Mouse (Mus musculus) liver, embryonic 16.5 days (tissue): Measurements from ENCODE around the gene Arxes1. TPM values are rescaled to one million over a fixed set of nuclear protein-coding genes. Genes with fewer than 3 reads are reported as not detected.
A peak's percentile ranks its signal among the peaks of the same experiment; 100 is the strongest.
"Not testable (repeated sequence)": the region's sequence is repeated elsewhere in the genome, so short reads cannot be mapped to it uniquely, and the experiment has no call there.

ENCODE experiments used
- ATAC-seq: fragments of 200-750 bp; cut with Nextera tagmentation; 2 replicates; pipeline ENCODE4 v1.8.0; 2017; ENCODE audit warnings: low read depth, mild to moderate bottlenecking, moderate number of reproducible peaks, moderate library complexity
- H3K27ac ChIP-seq: fragments of 300-500 bp; sonication (generic); 2 replicates; pipeline ENCODE4 v1.5.1; 2014; ENCODE audit warnings: mild to moderate bottlenecking, low read length
- H3K27me3 ChIP-seq: fragments of 300-500 bp; sonication (generic); 2 replicates; pipeline ENCODE4 v1.6.1; 2014; ENCODE audit warnings: low read depth, low read length, mixed read lengths; ENCODE audit not compliant: control insufficient read depth, insufficient read depth
- H3K36me3 ChIP-seq: fragments of 300-500 bp; sonication (generic); 2 replicates; pipeline ENCODE4 v1.6.1; 2014; ENCODE audit warnings: mild to moderate bottlenecking; ENCODE audit not compliant: control insufficient read depth, insufficient read depth
- H3K4me1 ChIP-seq: fragments of 300-500 bp; sonication (generic); 2 replicates; pipeline ENCODE4 v1.6.1; 2014; ENCODE audit warnings: low read depth, low read length, mixed read lengths; ENCODE audit not compliant: control insufficient read depth
- H3K4me2 ChIP-seq: fragments of 300-500 bp; sonication (generic); 2 replicates; pipeline ENCODE4 v1.6.1; 2014; ENCODE audit warnings: low read depth, low read length, mixed read lengths
- H3K4me3 ChIP-seq: fragments of 300-500 bp; sonication (generic); 2 replicates; pipeline ENCODE4 v1.5.1; 2014; ENCODE audit warnings: low read depth, mild to moderate bottlenecking, low read length
- H3K9ac ChIP-seq: fragments of 300-500 bp; sonication (generic); 2 replicates; pipeline ENCODE4 v1.6.1; 2014; ENCODE audit warnings: low read depth, low read length
- H3K9me3 ChIP-seq: fragments of 300-500 bp; sonication (generic); replicated peaks from 2 replicates; pipeline ENCODE4 v1.6.1; 2016; ENCODE audit warnings: low read length; ENCODE audit not compliant: control insufficient read depth
- WGBS: fragments of 180-500 bp; shearing (Covaris S2); extraction: QIAGEN DNeasy Blood & Tissue Kit; methylation state at CpG from one replicate; pipeline ENCODE4 v1.1.7; 2014; ENCODE audit not compliant: insufficient replicate concordance; 5-methylcytosine and 5-hydroxymethylcytosine counted together
- polyA plus RNA-seq: library from polyadenylated mRNA; unstranded; fragments of >200 nt; fragmentation: Nextera tagmentation; extraction: Ambion mirVana; gene quantifications from 2 replicates; pipeline ENCODE4 v1.2.1, GENCODE M21; 2015

Arxes1 gene
- polyA plus RNA-seq, 1 experiment from 2014 or later, result 7.7 TPM

DNA sequence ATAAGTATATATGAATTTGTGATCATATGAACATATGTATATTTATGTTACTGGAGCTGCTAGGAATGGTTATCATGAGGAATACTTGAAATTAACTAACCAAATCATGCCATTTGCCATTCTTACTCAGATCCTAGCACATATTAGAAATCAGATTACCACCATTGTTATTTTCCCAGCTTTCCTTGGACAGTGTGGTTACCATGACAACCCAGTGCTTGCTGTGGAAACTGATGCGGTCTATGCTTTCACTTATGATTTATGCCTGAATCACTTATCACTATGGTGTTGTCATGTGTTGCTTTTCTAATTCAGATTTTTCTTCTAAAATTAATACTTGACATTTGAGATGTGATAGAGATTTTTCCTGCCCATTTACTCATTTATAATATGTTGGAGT lies 2.8 kb upstream of the Arxes1 start:
- Histone ChIP-seq H3K36me3 (no peaks in the 10 kb centered on the region), H3K4me1 (no peaks in the 10 kb centered on the region), H3K27me3 (no peaks in the 10 kb centered on the region), H3K9me3 (no peaks in the 10 kb centered on the region), H3K4me3 (no peak overlapping the region), H3K4me2 (no peak overlapping the region), H3K9ac (no peak overlapping the region), H3K27ac (no peak overlapping the region)
- ATAC-seq, result no peak
- 69% methylated on average over 1 of the region's 1 CpGs for WGBS

DNA sequence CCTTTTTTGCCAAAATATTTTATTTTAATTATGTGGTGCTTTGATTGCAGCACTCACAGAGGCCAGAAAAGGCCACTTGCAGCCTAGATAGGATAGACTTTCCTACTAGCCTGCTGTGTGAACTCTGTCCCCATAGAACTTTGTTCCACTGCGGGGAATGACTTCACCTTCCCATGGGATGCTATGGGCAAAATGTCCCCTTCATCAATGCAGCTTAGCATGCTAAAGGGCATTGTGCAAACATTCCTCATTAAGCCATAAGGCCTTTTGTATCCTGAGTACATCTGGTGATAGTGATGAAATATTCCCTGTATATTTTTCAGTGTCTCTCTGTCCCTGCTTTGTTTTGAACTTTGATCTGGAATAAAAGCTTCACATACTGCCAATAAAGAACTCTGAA lies 10.6 kb downstream of the Arxes1 start:
- 54% methylated on average over 1 of the region's 1 CpGs for WGBS
- Histone ChIP-seq H3K9ac (no peak overlapping the region), H3K4me3 (no peak overlapping the region), H3K36me3 (no peaks in the 10 kb centered on the region), H3K27ac (no peak overlapping the region), H3K4me2 (no peak overlapping the region), H3K9me3 (no peaks in the 10 kb centered on the region), H3K27me3 (no peaks in the 10 kb centered on the region), H3K4me1 (no peaks in the 10 kb centered on the region)
- ATAC-seq, result no peak

DNA sequence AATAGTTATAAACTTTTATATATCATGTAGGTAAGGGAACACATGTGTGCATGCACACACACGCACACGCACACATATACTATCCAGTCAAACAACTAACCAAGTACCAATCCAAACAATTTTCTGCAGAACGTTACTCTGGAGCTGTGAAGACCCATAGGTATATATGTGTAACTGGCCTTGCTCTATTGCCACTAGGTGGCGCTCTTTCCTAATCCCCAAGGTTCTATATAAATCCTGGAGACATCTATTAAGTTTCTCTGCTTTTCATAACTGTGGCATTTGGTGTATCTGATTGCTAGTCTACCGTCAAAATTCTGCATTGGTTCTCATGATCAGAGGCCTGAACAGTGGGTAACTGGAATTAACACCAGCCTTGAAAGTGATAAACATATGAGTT lies 14.4 kb downstream of the Arxes1 start:
- Histone ChIP-seq H3K36me3 (no peaks in the 10 kb centered on the region), H3K4me1 (no peaks in the 10 kb centered on the region), H3K4me2 (no peak overlapping the region), H3K27me3 (no peaks in the 10 kb centered on the region), H3K9me3 (no peaks in the 10 kb centered on the region), H3K4me3 (no peak overlapping the region), H3K9ac (no peak overlapping the region), H3K27ac (no peak overlapping the region)
- ATAC-seq, result no peak
- WGBS, result 14% methylated on average over 5 of the region's 5 CpGs

DNA sequence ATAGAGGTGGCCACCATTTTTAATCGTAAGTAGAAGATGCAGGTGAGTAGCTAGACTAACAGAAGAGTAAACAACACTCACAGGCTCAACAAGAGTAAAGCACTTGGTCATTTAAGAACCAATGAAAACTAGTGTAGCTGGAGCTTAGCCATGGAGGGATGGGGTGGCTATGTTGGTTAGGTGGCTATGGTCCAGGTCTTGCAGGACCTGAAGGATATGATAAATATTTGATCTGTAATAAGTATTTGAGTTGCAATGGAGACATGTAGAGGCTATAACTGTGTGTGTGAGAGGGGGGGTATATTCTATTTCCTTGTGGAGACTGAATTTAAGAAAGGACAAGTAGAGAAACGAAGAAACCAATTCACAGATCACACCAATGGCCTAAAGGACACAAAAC lies 18.1 kb downstream of the Arxes1 start:
- 45% methylated on average over 2 of the region's 2 CpGs for WGBS
- no peak overlapping the region for H3K27ac ChIP-seq
- H3K4me3 ChIP-seq, result no peak overlapping the region
- H3K9ac ChIP-seq, result no peak overlapping the region
- no peaks in the 10 kb centered on the region for H3K9me3 ChIP-seq
- H3K27me3 ChIP-seq, result no peaks in the 10 kb centered on the region
- no peak overlapping the region for H3K4me2 ChIP-seq
- ATAC-seq, result no peak
- H3K36me3 ChIP-seq, result no peaks in the 10 kb centered on the region
- no peaks in the 10 kb centered on the region for H3K4me1 ChIP-seq

DNA sequence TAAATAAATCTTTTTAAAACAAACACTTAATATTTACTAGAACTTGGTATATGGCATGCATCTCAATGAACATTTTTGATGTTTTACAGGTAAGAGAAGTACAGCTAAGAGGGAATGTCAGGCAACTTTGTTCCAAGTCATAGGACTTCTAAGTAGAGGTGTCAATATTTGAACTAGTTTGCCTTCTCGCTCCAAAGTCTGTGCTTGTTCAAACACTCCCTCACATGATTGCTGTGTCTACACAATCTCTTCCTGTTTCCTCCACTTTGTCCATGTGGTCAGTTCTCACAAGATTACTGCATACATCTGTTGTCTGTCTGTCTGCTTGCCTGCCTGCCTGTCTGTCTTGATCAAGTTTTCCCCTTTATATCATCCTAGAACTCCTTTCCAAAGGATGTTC lies 27.5 kb downstream of the Arxes1 start:
- peak overlapping the region; percentile 34; the same call in 1 of the 2 replicates for H3K27ac ChIP-seq
- no peak overlapping the region for H3K4me3 ChIP-seq
- H3K9ac ChIP-seq, result no peak overlapping the region
- WGBS, result 36% methylated on average over 1 of the region's 1 CpGs
- no peaks in the 10 kb centered on the region for H3K36me3 ChIP-seq
- H3K9me3 ChIP-seq, result no peaks in the 10 kb centered on the region
- no peaks in the 10 kb centered on the region for H3K4me1 ChIP-seq
- ATAC-seq, result peak; percentile 76
- no peak overlapping the region for H3K4me2 ChIP-seq
- no peaks in the 10 kb centered on the region for H3K27me3 ChIP-seq

DNA sequence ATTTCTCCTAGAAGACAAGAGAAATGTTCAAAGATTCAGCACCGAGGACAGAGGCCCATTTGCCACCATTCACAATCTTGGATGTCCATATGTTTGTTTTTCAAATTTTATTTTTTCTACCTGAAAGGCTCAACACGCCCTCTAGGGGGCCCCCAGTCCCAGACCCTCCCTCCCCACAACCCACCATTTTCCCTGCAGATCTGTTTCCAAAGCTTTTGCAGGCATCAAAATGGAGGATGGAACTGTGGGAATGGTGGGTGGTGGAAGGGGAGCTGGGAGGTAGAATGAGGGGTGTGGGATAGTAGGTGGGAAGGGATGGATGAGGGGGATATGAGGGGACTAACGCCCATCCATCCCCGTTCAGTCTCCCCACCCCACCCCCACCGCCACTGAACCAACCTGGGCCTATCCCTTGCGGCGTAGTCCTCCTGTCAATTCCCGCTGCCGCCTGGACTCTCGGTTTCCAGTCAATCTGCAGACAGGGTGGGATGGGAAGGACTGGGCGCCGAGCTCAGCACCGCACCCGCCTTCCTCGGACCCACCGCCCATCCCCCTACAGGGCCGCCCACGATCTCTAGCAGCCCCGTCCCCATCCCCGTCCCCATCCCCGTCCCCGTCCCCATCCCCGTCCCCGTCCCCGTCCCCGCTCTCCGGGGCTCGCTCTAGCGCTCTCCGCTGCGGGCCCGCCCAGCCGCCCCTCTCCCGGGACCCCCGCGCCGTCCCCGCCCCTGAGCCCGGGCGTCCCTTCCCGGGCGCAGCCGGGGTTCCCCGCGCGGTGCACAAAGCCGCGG lies 34.2 kb downstream of the Arxes1 start:
- ATAC-seq, result peak; percentile 15
- H3K4me2 ChIP-seq, result peak overlapping the region; percentile 24; the same call in 1 of the 2 replicates
- not testable (repeated sequence) for H3K9ac ChIP-seq, H3K9me3 ChIP-seq, H3K27me3 ChIP-seq, H3K36me3 ChIP-seq, H3K27ac ChIP-seq, H3K4me1 ChIP-seq
- 16% methylated on average over 8 of the region's 48 CpGs for WGBS
- peak overlapping the region; percentile 38 for H3K4me3 ChIP-seq

DNA sequence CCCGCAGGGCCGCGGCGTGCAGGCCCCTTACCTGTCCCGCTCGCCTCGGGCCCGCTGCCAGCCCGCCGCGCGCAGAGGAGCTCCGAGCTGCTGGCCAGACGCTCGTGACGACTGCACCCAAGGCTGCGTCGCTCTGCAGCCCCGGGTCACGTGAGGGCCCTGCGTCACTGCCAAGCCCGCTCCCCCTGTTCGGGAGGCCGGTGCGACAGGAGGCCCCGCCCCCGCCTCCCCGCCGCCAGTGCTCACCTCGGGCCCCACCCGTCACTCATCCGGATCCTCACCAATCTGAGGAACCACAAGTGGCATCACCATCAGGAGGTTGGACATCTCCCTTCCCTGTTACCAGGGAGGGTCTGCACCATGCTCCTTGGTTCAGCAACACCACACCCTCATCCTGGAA lies 34.9 kb downstream of the Arxes1 start, which contains the start of gene Bex2:
Bex2 (minus strand) TSS at position 217 of the 400 bp plus-strand sequence.
- not testable (repeated sequence) for H3K9me3 ChIP-seq, H3K36me3 ChIP-seq, H3K27ac ChIP-seq, H3K27me3 ChIP-seq, H3K9ac ChIP-seq, H3K4me1 ChIP-seq
- H3K4me2 ChIP-seq, result peak within 1 kb of the TSS; percentile 24; the same call in 1 of the 2 replicates
- H3K4me3 ChIP-seq, result peak within 1 kb of the TSS; percentile 38
- WGBS, result no CpG with 5 or more reads among the region's 32 CpGs
- peak; percentile 97 for ATAC-seq

Other genes starting within 250 kb of the Arxes1 start
- 9.8 and 10.4 TPM in 2 replicates for gene Bhlhb9, start 235.8 kb upstream of the Arxes1 start, polyA plus RNA-seq
- 1.4 and 1.5 TPM in 2 replicates for gene Gprasp2, start 194.3 kb upstream of the Arxes1 start, polyA plus RNA-seq
- gene Arxes2, start 39.5 kb upstream of the Arxes1 start, polyA plus RNA-seq, result 17.6 and 18.0 TPM in 2 replicates
- gene Bex2, start 34.9 kb downstream of the Arxes1 start, polyA plus RNA-seq, result 160 and 181 TPM in 2 replicates
- gene Nxf3, start 51.9 kb downstream of the Arxes1 start, polyA plus RNA-seq, result 0.14 and 0.25 TPM in 2 replicates
- gene Bex4, start 105.6 kb downstream of the Arxes1 start, polyA plus RNA-seq, result 131 and 159 TPM in 2 replicates
- gene Tceal8, start 139.0 kb downstream of the Arxes1 start, polyA plus RNA-seq, result 170 and 186 TPM in 2 replicates
- 11.0 and 11.9 TPM in 2 replicates for gene Tceal5, start 170.5 kb downstream of the Arxes1 start, polyA plus RNA-seq
- gene Tceal7, start 181.4 kb downstream of the Arxes1 start, polyA plus RNA-seq, result 7.5 and 15.7 TPM in 2 replicates
- 205 and 219 TPM in 2 replicates for gene Bex1, start 182.1 kb downstream of the Arxes1 start, polyA plus RNA-seq
- gene Tceal9, start 211.7 kb downstream of the Arxes1 start, polyA plus RNA-seq, result 234 and 259 TPM in 2 replicates
- gene Bex3, start 236.9 kb downstream of the Arxes1 start, polyA plus RNA-seq, result 205 and 228 TPM in 2 replicates